Mouse (Mus musculus) heart, embryonic 15.5 days (tissue): ENCODE measurements around the gene Trim62. TPM values are rescaled to one million over a fixed set of nuclear protein-coding genes. Genes with fewer than 3 reads are reported as not detected.

Source experiments
- ATAC-seq: fragments of 200-750 bp; cut with Nextera tagmentation; replicated peaks from 2 replicates; pipeline ENCODE4 v1.8.0; 2017; ENCODE audit warnings: low read depth, moderate TSS enrichment; ENCODE audit not compliant: insufficient number of reproducible peaks, insufficient read depth, low FRiP score
- H3K27ac ChIP-seq: fragments of 300-500 bp; sonication (generic); 2 replicates; pipeline ENCODE4 v1.5.1; 2015; ENCODE audit warnings: mild to moderate bottlenecking, inconsistent platforms
- H3K27me3 ChIP-seq: fragments of 300-500 bp; sonication (generic); 2 replicates; pipeline ENCODE4 v1.6.1; 2015; ENCODE audit warnings: inconsistent platforms
- H3K36me3 ChIP-seq: fragments of 300-500 bp; sonication (generic); 2 replicates; pipeline ENCODE4 v1.6.1; 2015; ENCODE audit warnings: mild to moderate bottlenecking, inconsistent platforms
- H3K4me1 ChIP-seq: fragments of 300-500 bp; sonication (generic); replicated peaks from 2 replicates; pipeline ENCODE4 v1.6.1; 2015; ENCODE audit warnings: inconsistent platforms
- H3K4me2 ChIP-seq: fragments of 300-500 bp; sonication (generic); 2 replicates; pipeline ENCODE4 v1.6.1; 2015; ENCODE audit warnings: inconsistent platforms, mild to moderate bottlenecking, moderate library complexity
- H3K4me3 ChIP-seq: fragments of 300-500 bp; sonication (generic); 2 replicates; pipeline ENCODE4 v1.5.1; 2015; ENCODE audit warnings: mild to moderate bottlenecking, inconsistent platforms
- H3K9ac ChIP-seq: fragments of 300-500 bp; sonication (generic); 2 replicates; pipeline ENCODE4 v1.6.1; 2015; ENCODE audit warnings: mild to moderate bottlenecking, inconsistent platforms
- H3K9me3 ChIP-seq: fragments of 300-500 bp; sonication (generic); replicated peaks from 2 replicates; pipeline ENCODE4 v1.6.1; 2016; ENCODE audit warnings: inconsistent platforms
- WGBS: fragments of 180-500 bp; shearing (Covaris S2); methylation state at CpG from one replicate; pipeline ENCODE4 v1.1.7; 2015; ENCODE audit warnings: mixed read lengths; 5-methylcytosine and 5-hydroxymethylcytosine counted together
- polyA plus RNA-seq: library from polyadenylated mRNA; unstranded; fragments of >200 nt; fragmentation: Nextera tagmentation; extraction: Ambion mirVana; gene quantifications from 2 replicates; pipeline ENCODE4 v1.2.1, GENCODE M21; 2015

Gene Trim62
- polyA plus RNA-seq, 1 experiment from 2014 or later: 2.3 TPM

GRCm38 (mm10) chr4:128942346-128942745 lies 59.0 kb downstream of the Trim62 start:
- H3K4me1 ChIP-seq: peaks cover 1% of the 10 kb centered on the region
- no peak overlapping the region for H3K4me2 ChIP-seq
- 43% methylated on average over 3 of the region's 3 CpGs for WGBS
- no peak overlapping the region for H3K27ac ChIP-seq
- no peak overlapping the region for H3K9ac ChIP-seq
- no peaks in the 10 kb centered on the region for H3K27me3 ChIP-seq
- no peaks in the 10 kb centered on the region for H3K36me3 ChIP-seq
- ATAC-seq: no peak
- no peaks in the 10 kb centered on the region for H3K9me3 ChIP-seq
- no peak overlapping the region for H3K4me3 ChIP-seq

DNA sequence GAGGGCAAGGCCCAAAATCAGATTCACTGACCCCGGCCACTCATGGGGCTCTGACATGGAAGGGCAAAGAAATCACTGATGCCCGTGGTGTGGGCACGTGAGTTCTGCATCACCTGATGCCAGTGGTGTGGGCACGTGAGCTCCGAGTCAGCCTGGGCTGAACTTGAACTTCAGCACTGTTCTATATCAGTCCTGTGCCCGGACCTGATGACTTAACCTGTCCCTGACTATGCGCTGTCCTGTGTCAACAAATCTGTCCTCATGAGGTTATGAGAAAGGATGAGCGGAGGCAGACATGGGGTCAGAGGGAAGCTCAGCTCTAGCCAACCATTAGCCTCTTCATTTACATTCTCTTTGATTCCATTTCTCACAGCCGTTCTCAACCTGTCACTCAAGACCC lies 63.4 kb downstream of the Trim62 start:
- no peak for ATAC-seq
- Histone ChIP-seq H3K27me3 (peaks cover 7% of the 10 kb centered on the region; the same call in 1 of the 2 replicates), H3K36me3 (no peaks in the 10 kb centered on the region), H3K9me3 (no peaks in the 10 kb centered on the region), H3K4me2 (no peak overlapping the region), H3K27ac (no peak overlapping the region), H3K9ac (no peak overlapping the region), H3K4me3 (no peak overlapping the region), H3K4me1 (peaks cover 5% of the 10 kb centered on the region)
- 83% methylated on average over 9 of the region's 9 CpGs for WGBS

GRCm38 (mm10) chr4:128947326-128947933 lies 64.0 kb downstream of the Trim62 start:
- Histone ChIP-seq H3K4me1 (peaks cover 5% of the 10 kb centered on the region), H3K4me3 (no peak overlapping the region), H3K9ac (no peak overlapping the region), H3K36me3 (no peaks in the 10 kb centered on the region), H3K9me3 (no peaks in the 10 kb centered on the region), H3K27me3 (peaks cover 7% of the 10 kb centered on the region), H3K4me2 (peak overlapping the region; percentile 35), H3K27ac (no peak overlapping the region)
- no peak; the same call in 1 of the 2 replicates for ATAC-seq
- WGBS: 18% methylated on average over 18 of the region's 18 CpGs

DNA sequence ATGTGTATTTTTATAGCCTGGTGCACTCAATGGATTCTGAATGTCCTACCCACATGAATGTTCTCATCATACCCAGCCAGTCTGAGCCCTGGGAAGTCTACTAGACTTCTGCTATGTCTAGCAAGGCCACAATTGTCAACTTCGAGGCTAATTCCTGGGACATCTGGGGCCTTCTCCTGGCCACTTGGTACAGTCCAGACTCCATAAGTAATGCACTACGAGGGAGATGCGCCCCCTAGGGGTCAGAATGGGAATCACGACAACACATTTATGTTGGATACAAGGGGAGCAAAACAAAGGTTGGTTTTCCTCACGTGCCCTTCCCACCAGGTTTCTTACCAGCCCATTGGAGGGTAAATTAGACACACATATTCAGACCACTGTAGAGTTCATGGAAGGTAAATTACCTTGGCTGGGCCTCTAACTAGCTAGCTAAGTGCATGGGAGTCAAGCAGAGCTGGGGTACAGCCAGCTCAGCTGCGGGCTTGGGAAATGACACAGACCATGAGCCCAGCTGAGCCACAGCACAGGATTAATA lies 64.8 kb downstream of the Trim62 start:
- 35% methylated on average over 6 of the region's 6 CpGs for WGBS
- H3K27ac ChIP-seq: no peak overlapping the region
- no peaks in the 10 kb centered on the region for H3K9me3 ChIP-seq
- no peak overlapping the region for H3K4me2 ChIP-seq
- H3K27me3 ChIP-seq: peaks cover 7% of the 10 kb centered on the region
- no peak overlapping the region for H3K9ac ChIP-seq
- no peak overlapping the region for H3K4me3 ChIP-seq
- H3K4me1 ChIP-seq: peaks cover 5% of the 10 kb centered on the region
- no peaks in the 10 kb centered on the region for H3K36me3 ChIP-seq
- no peak for ATAC-seq

- Histone ChIP-seq H3K27me3 (peaks cover 7% of the 10 kb centered on the region), H3K36me3 (no peaks in the 10 kb centered on the region), H3K4me1 (peaks cover 5% of the 10 kb centered on the region), H3K4me3 (no peak overlapping the region), H3K9ac (no peak overlapping the region), H3K27ac (no peak overlapping the region), H3K9me3 (no peaks in the 10 kb centered on the region), H3K4me2 (no peak overlapping the region)
- WGBS: 31% methylated on average over 15 of the region's 15 CpGs
- ATAC-seq: no peak
Observed at GRCm38 (mm10) chr4:128949470-128950005, 66.2 kb downstream of the Trim62 start.

GRCm38 (mm10) chr4:128950461-128950860 lies 67.1 kb downstream of the Trim62 start:
- H3K4me1 ChIP-seq: peaks cover 5% of the 10 kb centered on the region
- peaks cover 7% of the 10 kb centered on the region for H3K27me3 ChIP-seq
- H3K9ac ChIP-seq: no peak overlapping the region
- H3K4me3 ChIP-seq: no peak overlapping the region
- 73% methylated on average over 5 of the region's 5 CpGs for WGBS
- H3K4me2 ChIP-seq: no peak overlapping the region
- no peaks in the 10 kb centered on the region for H3K36me3 ChIP-seq
- H3K9me3 ChIP-seq: no peaks in the 10 kb centered on the region
- no peak for ATAC-seq
- H3K27ac ChIP-seq: no peak overlapping the region

GRCm38 (mm10) chr4:128953851-128954250 lies 70.5 kb downstream of the Trim62 start:
- ATAC-seq: no peak
- Histone ChIP-seq H3K27ac (no peak overlapping the region), H3K4me2 (no peak overlapping the region), H3K36me3 (no peaks in the 10 kb centered on the region), H3K9ac (no peak overlapping the region), H3K27me3 (peaks cover 7% of the 10 kb centered on the region), H3K4me1 (peaks cover 17% of the 10 kb centered on the region), H3K4me3 (no peak overlapping the region), H3K9me3 (no peaks in the 10 kb centered on the region)
- WGBS: 82% methylated on average over 5 of the region's 5 CpGs

DNA sequence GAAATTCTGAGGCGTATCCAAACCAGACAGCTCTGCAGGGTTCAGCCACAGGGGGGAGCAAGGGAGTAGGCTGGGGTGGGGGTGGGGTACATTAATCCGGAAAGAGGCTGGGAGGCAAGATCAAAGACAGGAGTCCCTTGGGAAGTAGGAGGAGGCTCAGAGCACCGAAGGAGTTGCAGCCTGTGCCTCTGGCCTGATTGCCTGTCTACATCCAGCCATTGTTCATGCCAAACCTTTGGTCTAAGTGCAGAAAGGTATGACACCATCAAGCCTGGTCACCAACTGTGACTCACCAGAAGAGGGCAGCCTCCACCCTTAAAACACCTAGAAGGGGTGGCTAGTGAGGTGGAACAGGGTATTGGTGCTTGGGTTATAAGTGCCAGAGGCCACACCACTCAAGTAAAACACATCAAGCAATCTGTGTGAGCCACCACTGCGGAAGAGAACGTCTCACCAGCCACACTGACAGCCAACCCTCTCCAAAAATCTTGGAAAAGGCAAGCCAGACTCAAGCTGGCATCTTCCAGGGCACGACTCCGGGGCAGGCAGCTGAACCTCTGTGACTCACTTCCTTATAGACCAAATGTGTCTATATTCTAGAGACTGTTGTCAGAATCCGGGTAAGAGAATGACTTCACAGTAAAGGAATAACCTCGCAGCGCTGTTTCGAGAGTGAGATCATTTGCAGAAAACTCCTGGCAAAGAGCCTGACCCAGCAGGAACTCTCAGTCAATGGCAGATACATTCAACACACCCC lies 74.0 kb downstream of the Trim62 start:
- Histone ChIP-seq H3K9ac (no peak overlapping the region), H3K27ac (peak overlapping the region; percentile 54), H3K27me3 (peaks cover 5% of the 10 kb centered on the region), H3K4me2 (peak overlapping the region; percentile 19; the same call in 1 of the 2 replicates), H3K36me3 (no peaks in the 10 kb centered on the region), H3K4me1 (peaks cover 28% of the 10 kb centered on the region), H3K4me3 (no peak overlapping the region), H3K9me3 (no peaks in the 10 kb centered on the region)
- WGBS: 21% methylated on average over 11 of the region's 11 CpGs
- no peak; the same call in 1 of the 2 replicates for ATAC-seq

DNA sequence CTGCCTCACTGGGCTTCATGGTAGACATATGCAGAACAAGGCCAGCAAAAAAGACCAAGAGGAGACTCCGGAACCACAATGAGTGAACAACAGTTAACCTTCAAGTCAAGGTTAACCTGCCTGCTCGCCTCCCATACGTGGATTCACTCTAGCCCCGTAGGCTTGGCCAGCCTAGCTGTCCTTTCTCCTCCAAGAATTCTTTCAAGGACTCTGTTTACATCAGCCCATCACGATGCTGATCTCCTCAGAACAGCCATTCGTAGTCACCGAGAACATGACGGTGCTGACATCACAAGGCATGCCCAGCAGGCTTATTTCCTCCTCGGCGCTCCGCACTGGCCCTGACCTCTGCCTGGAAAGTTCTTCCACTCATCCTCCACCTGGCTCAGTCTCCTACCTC lies 74.8 kb downstream of the Trim62 start:
- 71% methylated on average over 11 of the region's 11 CpGs for WGBS
- peaks cover 10% of the 10 kb centered on the region; the same call in 1 of the 2 replicates for H3K27me3 ChIP-seq
- H3K36me3 ChIP-seq: no peaks in the 10 kb centered on the region
- peak overlapping the region; percentile 54 for H3K27ac ChIP-seq
- no peak overlapping the region for H3K4me3 ChIP-seq
- H3K4me2 ChIP-seq: no peak overlapping the region
- no peak overlapping the region for H3K9ac ChIP-seq
- no peaks in the 10 kb centered on the region for H3K9me3 ChIP-seq
- H3K4me1 ChIP-seq: peaks cover 35% of the 10 kb centered on the region
- ATAC-seq: no peak

DNA sequence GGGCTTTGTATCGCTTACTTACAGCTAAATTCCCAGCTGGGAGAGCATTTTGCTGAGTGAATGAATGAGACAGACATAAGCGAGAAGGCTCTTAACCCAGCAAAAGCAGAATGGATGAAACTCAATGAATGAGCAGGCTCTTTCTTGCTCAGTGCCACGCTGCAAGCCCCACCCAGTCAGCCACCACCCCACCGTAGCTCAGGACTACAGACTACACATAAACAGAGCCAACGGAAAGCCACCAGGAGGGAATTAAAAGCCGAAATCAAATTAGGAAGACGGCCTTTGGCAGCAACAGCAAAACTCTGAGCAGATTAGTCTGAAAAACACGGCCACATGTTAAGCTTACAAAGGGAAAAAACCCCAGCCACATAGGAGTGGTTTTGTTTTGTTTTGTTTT lies 75.5 kb downstream of the Trim62 start:
- 65% methylated on average over 8 of the region's 8 CpGs for WGBS
- no peak for ATAC-seq
- Histone ChIP-seq H3K27ac (no peak overlapping the region), H3K4me3 (no peak overlapping the region), H3K9me3 (no peaks in the 10 kb centered on the region), H3K9ac (no peak overlapping the region), H3K4me1 (peaks cover 36% of the 10 kb centered on the region), H3K27me3 (peaks cover 14% of the 10 kb centered on the region), H3K4me2 (no peak overlapping the region), H3K36me3 (no peaks in the 10 kb centered on the region)

DNA sequence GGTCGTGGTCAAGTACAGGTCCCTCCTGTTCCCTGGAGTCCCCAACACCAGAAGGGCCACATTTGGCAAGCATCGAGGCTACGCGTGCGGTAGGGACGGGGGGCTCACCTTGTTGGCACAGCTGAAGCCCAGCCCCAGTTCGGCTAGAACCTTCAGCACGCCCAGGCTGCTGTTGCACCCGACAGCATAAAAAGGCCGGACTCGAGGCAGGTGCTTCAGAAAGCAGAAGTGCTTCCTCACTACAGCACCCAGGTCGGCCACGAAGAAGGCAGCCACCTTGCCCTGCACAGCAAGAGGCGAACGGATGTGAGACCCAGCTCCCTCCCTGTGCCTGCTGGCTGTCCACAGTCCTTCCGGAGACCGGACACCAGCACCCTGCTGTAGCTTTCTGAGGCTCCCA lies 76.3 kb downstream of the Trim62 start:
- H3K4me3 ChIP-seq: no peak overlapping the region
- H3K36me3 ChIP-seq: no peaks in the 10 kb centered on the region
- peaks cover 36% of the 10 kb centered on the region for H3K4me1 ChIP-seq
- no peak overlapping the region for H3K4me2 ChIP-seq
- 82% methylated on average over 17 of the region's 17 CpGs for WGBS
- H3K27me3 ChIP-seq: peaks cover 22% of the 10 kb centered on the region
- no peak for ATAC-seq
- no peak overlapping the region for H3K27ac ChIP-seq
- no peak overlapping the region for H3K9ac ChIP-seq
- no peaks in the 10 kb centered on the region for H3K9me3 ChIP-seq
